Mouse (Mus musculus): Measurements from ENCODE around the gene Plau. TPM values are rescaled to one million over a fixed set of nuclear protein-coding genes. Genes with fewer than 3 reads are reported as not detected.

Plau gene
- total RNA-seq, 2 experiments from 2014 or later: 13.6 to 29.2 TPM

- DNase-seq (ENCODE audit: low spot score): no peak
Observed at GRCm38 (mm10) chr14:20844671-20845576, 8.5 kb downstream of the Plau start.

GRCm38 (mm10) chr14:20845577-20846088 lies 9.2 kb downstream of the Plau start:
- DNase-seq (ENCODE audit: low spot score): peak; percentile 58

- no peak for DNase-seq (ENCODE audit: low spot score)
Observed at GRCm38 (mm10) chr14:20846214-20846613, 9.8 kb downstream of the Plau start.

- DNase-seq (ENCODE audit: low spot score): no peak
Observed at GRCm38 (mm10) chr14:20847637-20848129, 11.2 kb downstream of the Plau start.

GRCm38 (mm10) chr14:20849753-20850152 lies 13.3 kb downstream of the Plau start:
- DNase-seq (ENCODE audit: low spot score): no peak

- DNase-seq (ENCODE audit: low spot score): no peak
Observed at GRCm38 (mm10) chr14:20850498-20850897, 14.0 kb downstream of the Plau start.

GRCm38 (mm10) chr14:20851776-20852175 lies 15.3 kb downstream of the Plau start:
- no peak for DNase-seq (ENCODE audit: low spot score)

GRCm38 (mm10) chr14:20861152-20861551 lies 24.7 kb downstream of the Plau start:
- DNase-seq (ENCODE audit: low spot score): no peak

GRCm38 (mm10) chr14:20861559-20861958 lies 25.1 kb downstream of the Plau start:
- peak; percentile 69 for DNase-seq (ENCODE audit: low spot score)

GRCm38 (mm10) chr14:20863306-20864065 lies 27.0 kb downstream of the Plau start:
- no peak for DNase-seq (ENCODE audit: low spot score)

- DNase-seq (ENCODE audit: low spot score): no peak
Observed at GRCm38 (mm10) chr14:20864192-20864591, 27.7 kb downstream of the Plau start.

- DNase-seq (ENCODE audit: low spot score): no peak
Observed at GRCm38 (mm10) chr14:20865604-20866003, 29.1 kb downstream of the Plau start.

- no peak for DNase-seq (ENCODE audit: low spot score)
Observed at GRCm38 (mm10) chr14:20866365-20866764, 29.9 kb downstream of the Plau start.

- no peak for DNase-seq (ENCODE audit: low spot score)
Observed at GRCm38 (mm10) chr14:20870110-20870509, 33.6 kb downstream of the Plau start.

GRCm38 (mm10) chr14:20871495-20871894 lies 35.0 kb downstream of the Plau start:
- peak; percentile 76 for DNase-seq (ENCODE audit: low spot score)

- DNase-seq (ENCODE audit: low spot score): peak; percentile 91
Observed at GRCm38 (mm10) chr14:20873307-20873706, 36.8 kb downstream of the Plau start.

- peak; percentile 43 for DNase-seq (ENCODE audit: low spot score)
Observed at GRCm38 (mm10) chr14:20873931-20874330, 37.5 kb downstream of the Plau start.

GRCm38 (mm10) chr14:20884691-20885090 lies 48.2 kb downstream of the Plau start:
- no peak for DNase-seq (ENCODE audit: low spot score)

- no peak for DNase-seq (ENCODE audit: low spot score)
Observed at GRCm38 (mm10) chr14:20885091-20885888, 48.8 kb downstream of the Plau start.

- peak; percentile 37 for DNase-seq (ENCODE audit: low spot score)
Observed at GRCm38 (mm10) chr14:20886266-20886665, 49.8 kb downstream of the Plau start.

GRCm38 (mm10) chr14:20887541-20888085 lies 51.2 kb downstream of the Plau start:
- DNase-seq (ENCODE audit: low spot score): no peak
